Mouse (Mus musculus): ENCODE results near the gene Cmtm5.
"Not testable (repeated sequence)": the region's sequence is repeated elsewhere in the genome, so short reads cannot be mapped to it uniquely, and the experiment has no call there.

Gene Cmtm5

GRCm38 (mm10) chr14:54959197-54959596, 23.1 kb downstream of the Cmtm5 start:
- no peak for DNase-seq (ENCODE audit: low read depth, low spot score)

DNA sequence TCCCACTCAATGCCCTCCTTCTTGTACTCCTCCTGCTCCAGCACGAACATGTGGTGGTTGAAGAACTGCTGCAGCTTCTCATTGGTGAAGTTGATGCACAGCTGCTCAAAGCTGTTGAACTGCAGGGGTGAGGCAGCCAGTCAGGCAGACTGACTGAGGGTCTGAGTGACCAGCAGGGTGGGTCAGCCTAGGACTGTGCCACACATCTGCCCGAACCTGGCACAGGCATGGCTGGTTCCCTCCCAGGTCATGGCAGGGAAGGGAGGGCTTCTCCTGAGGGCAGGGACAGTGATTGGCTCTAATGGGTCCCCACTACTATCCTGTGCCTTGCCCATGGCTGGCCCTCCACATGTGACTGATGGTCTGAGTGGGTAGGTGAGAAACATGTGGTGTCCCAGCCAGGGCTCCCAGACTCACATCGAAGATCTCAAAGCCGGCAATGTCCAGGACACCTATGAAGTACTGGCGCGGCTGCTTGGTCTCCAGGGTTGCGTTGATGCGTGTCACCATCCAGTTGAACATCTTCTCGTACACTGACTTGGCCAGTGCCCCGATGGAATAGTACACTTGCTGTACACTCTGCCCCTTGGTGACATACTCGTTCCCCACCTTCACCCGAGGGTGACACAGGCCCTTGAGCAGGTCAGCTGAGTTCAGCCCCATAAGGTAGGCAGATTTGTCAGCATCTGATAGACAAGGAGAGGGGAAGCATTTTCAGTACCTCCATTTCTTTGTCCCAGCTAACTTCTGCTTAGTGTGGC, 24.0 kb downstream of the Cmtm5 start:
- DNase-seq (ENCODE audit: low read depth, low spot score) = not testable (repeated sequence)

DNA sequence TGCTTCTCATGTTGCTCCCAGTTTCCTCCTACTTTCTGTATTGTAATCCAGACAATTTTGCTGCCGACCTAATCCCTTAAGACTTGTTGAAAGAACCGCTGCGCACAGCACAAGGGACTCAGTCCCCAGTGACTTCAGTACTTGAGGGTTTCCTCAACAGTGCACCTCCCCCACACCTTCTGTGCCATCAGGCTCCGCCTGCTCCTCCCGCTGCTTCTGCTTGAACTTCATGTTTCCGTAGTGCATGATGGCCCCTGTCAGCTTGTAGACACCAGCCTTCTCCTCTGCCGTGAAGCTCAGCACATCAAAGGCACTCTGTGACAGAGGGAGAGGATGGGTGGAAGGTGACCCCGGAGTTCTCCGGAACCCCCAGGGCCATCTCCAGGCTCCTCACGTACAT, 24.7 kb downstream of the Cmtm5 start:
- no peak for DNase-seq (ENCODE audit: low read depth, low spot score)

DNA sequence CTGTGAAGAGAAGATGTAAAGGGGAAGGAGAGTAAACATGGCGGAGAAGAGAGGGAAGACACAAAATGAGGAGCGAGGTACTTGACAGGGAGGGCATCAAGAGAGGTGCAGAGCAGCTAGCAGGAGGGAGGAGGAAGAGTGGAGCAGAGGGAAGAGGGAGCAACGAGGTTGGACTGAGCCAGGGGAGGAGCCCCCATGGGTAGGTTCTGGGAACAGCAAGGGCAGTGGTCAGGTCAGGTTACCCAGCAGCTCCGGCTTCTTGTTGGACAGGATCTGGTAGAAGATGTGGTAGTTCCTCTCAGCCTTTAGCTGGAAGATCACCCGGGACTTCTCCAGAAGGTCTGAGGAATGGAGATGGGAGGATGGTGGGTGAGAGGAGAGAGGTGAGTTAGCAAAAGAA, 25.4 kb downstream of the Cmtm5 start:
- no peak for DNase-seq (ENCODE audit: low read depth, low spot score)

DNA sequence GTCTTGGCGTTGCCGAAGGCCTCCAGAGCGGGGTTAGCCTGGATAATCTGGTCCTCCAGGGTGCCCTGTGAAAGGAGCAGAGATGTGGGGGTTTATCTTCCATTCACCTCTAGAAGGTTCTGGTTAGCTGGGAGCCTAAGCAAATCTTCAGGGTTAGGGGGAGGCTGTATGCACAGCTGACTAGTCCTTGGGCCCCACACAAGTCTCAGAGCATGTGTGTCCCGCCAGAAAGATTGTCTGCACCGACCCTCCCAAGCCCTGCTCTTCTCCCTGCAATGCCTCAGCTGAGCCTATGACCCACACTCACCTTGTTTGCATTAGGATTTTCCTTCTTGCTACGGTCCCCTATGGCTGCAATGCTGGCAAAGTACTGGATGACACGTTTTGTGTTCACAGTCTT, 26.7 kb downstream of the Cmtm5 start:
- no peak for DNase-seq (ENCODE audit: low read depth, low spot score)

- DNase-seq (ENCODE audit: low read depth, low spot score) = no peak
Observed at GRCm38 (mm10) chr14:54963727-54964126, 27.7 kb downstream of the Cmtm5 start.

- DNase-seq (ENCODE audit: low read depth, low spot score) = no peak
Observed at GRCm38 (mm10) chr14:54965044-54965443, 29.0 kb downstream of the Cmtm5 start.

- DNase-seq (ENCODE audit: low read depth, low spot score) = no peak
Observed at GRCm38 (mm10) chr14:54965631-54966030, 29.6 kb downstream of the Cmtm5 start.

DNA sequence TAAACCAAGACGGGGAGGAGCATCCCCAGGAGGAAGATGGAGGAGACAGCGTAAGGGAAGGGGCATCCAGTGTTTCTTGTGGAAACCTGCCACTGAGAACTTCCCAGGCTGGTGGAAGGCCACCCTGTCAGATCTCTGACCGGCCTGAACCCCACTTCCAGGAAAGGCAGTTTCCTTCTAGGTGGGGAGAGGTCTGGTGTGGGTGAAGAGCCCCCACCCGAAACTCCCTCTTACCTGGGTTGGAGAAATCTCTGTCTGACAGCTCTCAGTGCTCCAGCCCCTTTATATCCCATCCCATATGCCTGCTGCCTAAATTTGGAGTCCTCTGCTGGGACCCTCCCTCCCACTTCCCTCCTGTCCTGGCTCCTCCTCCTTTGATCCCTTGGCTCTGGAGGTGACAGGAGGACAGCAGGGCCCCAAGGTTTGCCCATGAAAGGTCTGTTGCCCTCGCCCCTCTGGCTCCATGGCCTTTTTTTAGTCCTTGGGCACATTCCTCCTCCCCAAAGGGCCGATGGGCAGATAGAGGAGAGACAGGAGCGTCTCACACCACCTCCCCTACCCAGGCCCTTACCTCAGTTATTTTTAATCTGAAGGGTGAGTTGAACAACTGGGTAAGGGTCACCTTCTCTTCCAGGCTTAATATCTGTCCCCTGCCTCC, 30.4 kb downstream of the Cmtm5 start, which contains the start of gene Myh6:
Myh6 (minus strand) TSS at position 608 of the 658 bp plus-strand sequence.
- no peak for DNase-seq (ENCODE audit: low read depth, low spot score)

- no peak for DNase-seq (ENCODE audit: low read depth, low spot score)
Observed at GRCm38 (mm10) chr14:54967874-54968273, 31.8 kb downstream of the Cmtm5 start.

DNA sequence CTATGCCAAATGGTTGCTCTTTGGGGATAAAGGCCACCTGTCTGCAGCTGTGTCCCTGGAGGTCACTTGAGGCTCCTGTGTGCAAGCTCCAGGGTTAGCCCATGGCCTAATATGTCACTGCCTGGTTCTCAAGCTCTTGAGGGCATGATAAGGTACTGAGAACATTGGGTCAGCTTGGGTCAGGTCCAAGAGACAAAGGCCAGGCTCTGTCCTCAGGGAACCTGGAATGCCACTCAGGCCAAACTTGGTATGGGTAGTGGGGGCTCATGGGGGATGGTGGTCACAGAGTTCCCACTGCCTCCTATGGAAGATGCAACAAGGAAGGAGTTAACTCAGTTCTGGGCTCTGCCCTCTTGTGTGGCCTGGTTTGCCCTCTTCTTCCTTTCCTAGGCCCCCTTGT, 32.3 kb downstream of the Cmtm5 start:
- no peak for DNase-seq (ENCODE audit: low read depth, low spot score)

DNA sequence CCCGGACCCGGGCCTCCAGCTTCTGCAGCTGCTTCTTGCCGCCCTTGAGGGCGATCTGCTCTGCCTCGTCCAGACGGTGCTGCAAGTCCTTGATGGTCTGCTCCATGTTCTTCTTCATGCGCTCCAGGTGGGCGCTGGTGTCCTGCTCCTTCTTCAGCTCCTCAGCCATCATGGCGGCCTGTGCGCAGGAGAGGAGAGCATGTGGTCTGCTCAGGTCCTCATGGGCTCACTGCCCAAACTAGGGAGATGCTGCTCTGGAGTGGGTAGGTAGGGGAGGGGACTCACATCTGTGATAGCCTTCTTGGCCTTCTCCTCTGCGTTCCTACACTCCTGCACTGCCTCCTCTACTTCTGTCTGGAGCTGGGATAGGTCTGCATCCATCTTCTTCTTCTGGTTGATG, 36.7 kb downstream of the Cmtm5 start:
- DNase-seq (ENCODE audit: low read depth, low spot score) = not testable (repeated sequence)

DNA sequence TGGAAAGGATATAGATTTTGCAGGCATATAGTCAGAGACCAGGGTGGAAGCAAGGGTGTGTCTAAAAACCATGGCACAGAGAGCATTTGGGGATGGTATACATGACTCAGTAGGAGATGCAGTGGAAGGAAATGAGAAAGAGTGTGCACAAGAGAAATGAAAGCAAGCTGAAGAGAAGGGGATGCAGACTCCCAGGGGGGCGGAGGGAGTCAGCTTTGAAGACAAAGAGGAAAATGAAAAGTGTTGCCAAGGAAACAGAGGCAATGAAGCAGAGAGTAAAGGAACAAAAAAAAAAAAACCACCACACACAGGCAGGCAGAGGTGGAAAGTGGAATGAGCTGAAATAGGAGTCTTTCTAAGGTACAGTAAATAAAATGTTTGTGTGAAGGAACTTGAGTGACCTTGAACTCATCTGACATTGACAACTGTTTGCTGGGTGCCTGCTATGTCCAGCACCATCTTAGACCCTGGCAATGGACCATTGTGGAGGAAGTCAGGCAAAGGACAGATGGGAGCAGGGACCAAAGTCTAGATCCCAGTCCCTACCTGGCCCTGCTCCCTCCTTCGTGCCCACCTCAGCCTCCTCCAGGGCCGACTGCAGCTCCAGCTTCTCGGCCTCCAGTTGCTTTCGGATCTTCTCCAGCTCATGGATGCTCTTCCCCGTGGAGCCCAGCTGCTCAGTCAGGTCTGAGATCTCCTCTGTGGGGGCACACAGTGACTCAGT, 38.2 kb downstream of the Cmtm5 start:
- no peak for DNase-seq (ENCODE audit: low read depth, low spot score)

- DNase-seq (ENCODE audit: low read depth, low spot score) = no peak
Observed at GRCm38 (mm10) chr14:54976633-54977032, 40.6 kb downstream of the Cmtm5 start, which contains the start of gene Gm17428. Gm17428 (plus strand) TSS chr14:54976933.

DNA sequence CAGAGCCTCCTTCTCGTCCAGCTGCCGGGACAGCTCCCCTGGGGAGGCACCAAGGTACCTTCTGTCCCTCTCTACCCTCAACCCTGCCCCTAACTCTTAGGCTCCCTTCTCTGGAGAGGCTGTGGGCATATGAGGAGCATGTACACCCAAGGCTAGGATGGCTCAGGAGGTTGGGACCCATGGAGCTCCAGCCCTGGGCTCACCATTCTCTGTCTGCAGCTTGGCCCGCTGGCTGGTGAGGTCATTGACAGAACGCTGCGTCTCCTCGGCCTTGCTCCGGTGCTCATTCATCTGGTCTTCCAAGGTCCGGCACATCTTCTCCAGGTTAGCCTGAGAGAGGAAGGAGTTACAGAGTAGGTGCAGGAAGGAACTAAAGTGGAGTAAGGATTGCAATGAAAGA, 42.6 kb downstream of the Cmtm5 start:
- DNase-seq (ENCODE audit: low read depth, low spot score) = no peak

DNA sequence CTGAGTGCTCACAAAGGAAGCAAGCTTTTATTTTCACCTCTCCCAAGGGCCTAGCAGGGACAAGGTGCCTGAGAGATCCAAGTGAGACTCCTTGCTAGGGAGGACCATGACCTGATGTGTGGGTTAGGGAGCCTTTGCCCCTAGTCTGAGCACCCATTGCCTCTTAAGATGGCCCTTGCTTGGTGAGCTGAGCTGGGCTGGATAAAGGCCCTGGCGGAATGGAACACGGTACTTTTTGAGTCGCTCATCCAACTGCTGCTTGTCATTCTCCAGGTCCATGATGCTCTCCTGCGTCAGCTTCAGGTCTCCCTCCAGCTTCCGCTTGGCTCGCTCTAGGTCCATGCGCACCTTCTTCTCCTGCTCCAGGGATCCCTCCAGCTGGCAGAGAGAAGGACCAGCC, 45.9 kb downstream of the Cmtm5 start:
- no peak for DNase-seq (ENCODE audit: low read depth, low spot score)

- DNase-seq (ENCODE audit: low read depth, low spot score) = not testable (repeated sequence)
Observed at GRCm38 (mm10) chr14:54988350-54988874, 52.4 kb downstream of the Cmtm5 start.
